Mouse (Mus musculus) gastrocnemius, postnatal 4 days (tissue): ENCODE data around the gene Nhlrc4. TPM values are rescaled to one million over a fixed set of nuclear protein-coding genes. Genes with fewer than 3 reads are reported as not detected.

Experiments used
- DNase-seq, 2 experiments: peaks; one replicate each; pipeline ENCODE4 v3.0.0; 2021 to 2022; ENCODE audit warnings: low spot score in 2 of 2, mixed read lengths in 2 of 2
- total RNA-seq, 2 experiments: library from RNA; stranded (reverse); gene quantifications; 2 replicates each; pipeline ENCODE4 v1.2.3; 2021

Nhlrc4 gene
- total RNA-seq, 2 experiments from 2014 or later: not detected

GRCm38 (mm10) chr17:25934526-25934925 is 10.2 kb downstream of the Nhlrc4 start:
- DNase-seq: no peak

GRCm38 (mm10) chr17:25925348-25925747 is 19.4 kb downstream of the Nhlrc4 start:
- peak in 1 of 2 experiments; percentile 53 for DNase-seq

GRCm38 (mm10) chr17:25922120-25922519 is 22.6 kb downstream of the Nhlrc4 start:
- no peak for DNase-seq

GRCm38 (mm10) chr17:25919786-25920642 is 24.7 kb downstream of the Nhlrc4 start:
- DNase-seq: peak; percentile 100

GRCm38 (mm10) chr17:25919144-25919785 is 25.5 kb downstream of the Nhlrc4 start, which contains the start of gene Rab40c:
Gene Rab40c (minus strand): TSS chr17:25919727.
- peak; percentile 42 to 61 for DNase-seq

GRCm38 (mm10) chr17:25918037-25918750 is 26.6 kb downstream of the Nhlrc4 start:
- DNase-seq: no peak

- DNase-seq: no peak
Measured at GRCm38 (mm10) chr17:25916931-25917647, 27.7 kb downstream of the Nhlrc4 start.

- no peak for DNase-seq
Measured at GRCm38 (mm10) chr17:25914295-25914694, 30.5 kb downstream of the Nhlrc4 start.

- no peak for DNase-seq
Measured at GRCm38 (mm10) chr17:25913877-25914275, 30.9 kb downstream of the Nhlrc4 start.

GRCm38 (mm10) chr17:25913186-25913876 is 31.4 kb downstream of the Nhlrc4 start:
- DNase-seq: no peak

GRCm38 (mm10) chr17:25911816-25912215 is 32.9 kb downstream of the Nhlrc4 start:
- no peak for DNase-seq

GRCm38 (mm10) chr17:25907640-25908039 is 37.1 kb downstream of the Nhlrc4 start:
- DNase-seq: no peak

GRCm38 (mm10) chr17:25903061-25903460 is 41.7 kb downstream of the Nhlrc4 start:
- DNase-seq: no peak

GRCm38 (mm10) chr17:25900193-25900592 is 44.6 kb downstream of the Nhlrc4 start:
- no peak for DNase-seq

- DNase-seq: no peak
Measured at GRCm38 (mm10) chr17:25895891-25896290, 48.9 kb downstream of the Nhlrc4 start.

- DNase-seq: no peak
Measured at GRCm38 (mm10) chr17:25895415-25895814, 49.3 kb downstream of the Nhlrc4 start.

GRCm38 (mm10) chr17:25893975-25894617 is 50.7 kb downstream of the Nhlrc4 start:
- peak in 1 of 2 experiments; percentile 63 for DNase-seq
